Mouse (Mus musculus) retina, embryonic 14.5 days (tissue): ENCODE results near the gene I830077J02Rik.
"Not testable (repeated sequence)": the region's sequence is repeated elsewhere in the genome, so short reads cannot be mapped to it uniquely, and the experiment has no call there.

ENCODE experiments used
- DNase-seq: peaks from one replicate; pipeline ENCODE4 v3.0.0-alpha.2; 2015; ENCODE audit warnings: low spot score

The I830077J02Rik gene

DNA sequence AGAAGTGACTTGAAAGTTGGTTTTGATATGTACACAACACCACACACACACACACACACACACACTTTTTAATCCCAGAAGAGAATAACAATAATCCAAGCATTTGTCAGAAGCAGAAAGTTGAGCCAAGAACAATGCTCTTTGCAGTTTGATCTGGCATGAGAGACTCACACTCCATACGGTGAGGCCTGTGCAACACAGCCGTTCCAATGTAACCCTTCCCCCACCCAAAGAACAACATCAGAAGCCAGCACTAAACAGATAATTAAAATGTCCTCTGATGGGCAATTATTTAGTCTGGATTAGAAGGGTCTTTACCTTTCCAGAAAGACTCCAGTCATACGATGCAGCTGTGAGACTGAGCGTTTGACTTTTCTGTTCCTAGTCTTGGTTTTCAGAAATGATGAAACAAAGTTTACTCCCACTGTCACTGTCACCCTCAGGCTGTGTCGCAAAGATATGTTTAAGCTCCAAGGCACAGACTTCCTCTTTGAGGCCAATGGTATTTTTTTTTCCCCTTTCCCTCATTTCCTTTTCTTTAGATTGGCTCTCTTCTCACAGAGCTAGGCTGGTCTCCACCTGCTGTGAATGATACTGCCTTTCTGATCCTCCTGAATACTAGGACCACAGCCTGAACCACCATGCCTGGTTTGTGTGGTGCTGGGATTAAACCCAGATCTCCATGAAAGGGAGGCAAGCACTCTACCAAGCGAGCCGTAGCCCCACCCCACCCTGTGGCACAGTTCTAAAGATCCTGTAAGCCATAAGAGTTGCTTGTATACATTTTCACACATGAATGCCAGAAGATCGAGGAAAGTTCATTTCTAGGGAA lies at the start of gene I830077J02Rik:
Gene I830077J02Rik (minus strand): TSS at position 425 of the 832 bp plus-strand sequence.
- no peak for DNase-seq

- no peak for DNase-seq
These were observed 41.7 kb upstream of the I830077J02Rik start for GRCm38 (mm10) chr3:105974174-105974573.

- DNase-seq, result no peak
These were observed 40.9 kb upstream of the I830077J02Rik start, which contains the start of gene Ovgp1 for GRCm38 (mm10) chr3:105973411-105973810. Gene Ovgp1 (plus strand): TSS chr3:105973711.

DNA sequence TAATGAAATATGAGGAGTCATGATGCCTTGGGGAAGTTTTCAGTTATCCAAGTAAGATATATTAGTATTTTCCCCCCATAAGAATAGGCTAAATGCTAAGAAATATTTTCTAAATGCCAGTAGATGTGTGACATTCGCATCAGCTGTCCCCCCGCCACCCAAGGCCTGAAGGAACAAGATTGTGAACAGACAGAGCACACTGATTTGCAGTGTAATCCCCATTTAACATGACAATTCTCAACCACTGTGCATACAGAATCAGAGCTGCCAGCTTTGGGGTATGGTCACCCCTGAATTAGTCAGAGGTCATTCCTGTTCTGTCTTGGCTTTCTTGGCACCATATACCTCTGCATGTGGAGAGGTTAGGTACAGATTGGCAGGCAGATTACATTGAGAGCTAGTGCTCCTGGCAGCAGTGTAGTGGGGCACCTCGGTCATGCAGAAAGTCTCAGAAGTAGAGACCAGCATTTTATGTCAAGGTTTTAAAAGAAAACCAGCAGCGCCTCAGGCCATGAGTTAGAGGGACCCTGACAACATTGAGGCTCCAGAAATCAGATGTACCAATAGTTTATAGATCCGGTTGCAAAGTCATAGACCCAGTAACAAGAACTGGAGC lies 39.5 kb upstream of the I830077J02Rik start:
- no peak for DNase-seq

DNA sequence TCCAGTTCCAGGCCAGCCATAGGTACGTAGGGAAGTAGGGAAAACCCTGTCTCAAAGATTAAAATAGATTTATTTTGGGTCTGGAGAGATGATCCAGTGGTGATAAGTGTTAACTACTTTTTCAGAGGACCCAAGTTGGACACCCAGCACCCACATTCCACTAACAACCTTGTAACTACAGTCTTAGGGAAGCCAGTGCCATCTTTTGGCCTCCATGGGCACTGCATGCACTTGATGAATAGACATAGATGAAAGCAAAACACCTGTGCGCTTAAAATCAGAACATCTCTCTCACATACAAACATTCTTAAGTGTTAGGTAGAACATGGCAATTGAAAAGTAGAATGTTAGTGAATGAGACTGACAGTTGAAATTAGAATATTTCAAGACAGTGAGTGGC lies 28.2 kb upstream of the I830077J02Rik start:
- DNase-seq, result peak; percentile 22

DNA sequence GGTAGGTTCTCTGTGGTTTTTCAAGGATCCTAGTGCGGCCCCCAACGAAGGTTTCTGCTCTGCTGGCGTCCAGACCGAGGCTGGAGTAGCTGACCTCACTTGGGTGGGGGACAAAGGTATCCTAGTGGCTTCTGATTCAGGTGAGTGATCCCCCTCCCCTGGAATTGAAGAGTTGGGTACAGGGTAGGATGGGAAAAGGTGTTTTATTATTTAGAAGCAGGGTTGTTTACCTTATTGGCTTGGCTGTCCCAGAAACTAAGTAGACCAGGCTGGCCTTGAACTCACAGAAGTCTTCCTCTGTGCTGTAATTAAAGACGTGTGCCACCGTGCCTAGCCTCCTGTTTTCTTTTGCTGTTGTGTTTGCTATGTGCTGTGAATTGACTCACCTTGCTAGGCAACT lies 27.5 kb upstream of the I830077J02Rik start, which contains the start of gene Atp5f1:
Gene Atp5f1 (minus strand): TSS at position 101 of the 400 bp plus-strand sequence.
- no peak for DNase-seq

- no peak for DNase-seq
These were observed 27.1 kb upstream of the I830077J02Rik start for GRCm38 (mm10) chr3:105959585-105959984.

GRCm38 (mm10) chr3:105958974-105959580 lies 26.6 kb upstream of the I830077J02Rik start, which contains the start of gene Wdr77:
Gene Wdr77 (plus strand): TSS chr3:105959369.
- DNase-seq, result peak; percentile 99

GRCm38 (mm10) chr3:105958204-105958603 lies 25.7 kb upstream of the I830077J02Rik start:
- peak; percentile 5 for DNase-seq

GRCm38 (mm10) chr3:105957235-105957634 lies 24.8 kb upstream of the I830077J02Rik start:
- no peak for DNase-seq

GRCm38 (mm10) chr3:105951348-105951747 lies 18.9 kb upstream of the I830077J02Rik start:
- no peak for DNase-seq

DNA sequence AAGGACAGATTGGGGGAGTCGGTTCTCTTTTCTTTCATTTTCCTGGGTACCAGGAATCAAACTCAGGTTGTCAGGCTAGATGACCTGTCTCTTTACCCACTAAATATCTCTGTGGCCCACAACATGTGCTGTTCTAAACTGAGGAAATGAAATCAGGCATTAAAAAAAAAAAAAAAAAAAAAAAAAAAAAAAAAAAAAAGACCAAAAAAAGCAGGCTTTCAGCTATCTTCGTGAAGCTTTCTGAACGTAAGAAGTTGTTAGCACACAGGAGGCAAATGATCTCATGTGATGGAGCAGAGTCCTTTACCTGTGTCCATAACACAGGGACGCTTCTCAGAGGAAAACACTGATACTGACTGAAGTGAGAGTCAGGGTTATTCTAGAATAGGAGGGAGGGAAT lies 3.6 kb upstream of the I830077J02Rik start:
- no peak for DNase-seq

DNA sequence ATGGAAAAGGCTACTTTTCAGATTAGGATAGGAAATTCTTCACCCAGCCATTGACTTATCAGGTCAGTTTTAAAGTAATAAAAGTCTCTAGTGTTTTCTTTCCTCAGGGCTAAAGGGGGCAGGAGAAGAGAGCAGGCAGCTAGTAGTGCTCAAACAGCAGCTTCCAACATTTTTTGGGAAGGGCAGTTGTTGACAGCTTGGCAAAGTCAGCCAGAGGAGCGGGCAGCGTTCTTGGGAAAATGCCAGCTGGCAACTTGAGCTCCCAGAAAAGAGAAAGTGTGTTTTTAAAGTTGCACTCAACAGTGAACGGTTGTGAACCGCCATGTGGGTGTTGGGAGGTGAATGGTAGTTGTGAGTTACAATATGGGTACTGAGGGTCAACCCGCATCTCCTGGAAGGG lies 2.6 kb upstream of the I830077J02Rik start:
- DNase-seq, result no peak

- DNase-seq, result no peak
These were observed 1.5 kb upstream of the I830077J02Rik start for GRCm38 (mm10) chr3:105933926-105934325.

GRCm38 (mm10) chr3:105931095-105931494 lies 1.4 kb downstream of the I830077J02Rik start:
- no peak for DNase-seq

GRCm38 (mm10) chr3:105929821-105930220 lies 2.6 kb downstream of the I830077J02Rik start:
- DNase-seq, result no peak

DNA sequence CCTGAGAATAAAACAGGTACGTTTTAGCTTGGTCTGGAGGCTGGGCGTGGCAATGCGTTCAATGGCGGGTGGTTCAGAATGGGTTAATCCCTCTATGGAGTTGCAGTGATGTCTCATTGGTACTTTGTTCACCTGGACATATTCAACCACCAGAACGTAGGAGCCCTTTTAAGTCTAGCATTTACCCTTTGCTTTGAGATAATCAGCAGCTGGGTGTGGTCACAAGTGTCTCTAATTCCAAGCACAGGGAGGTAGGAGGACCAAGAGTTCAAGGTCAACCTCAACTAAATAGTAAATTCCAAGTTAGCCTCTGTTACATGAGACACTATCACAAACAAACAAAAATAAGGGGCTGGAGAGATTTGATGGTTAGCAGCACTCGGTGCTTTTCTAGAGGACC lies 3.7 kb downstream of the I830077J02Rik start:
- DNase-seq, result no peak

DNA sequence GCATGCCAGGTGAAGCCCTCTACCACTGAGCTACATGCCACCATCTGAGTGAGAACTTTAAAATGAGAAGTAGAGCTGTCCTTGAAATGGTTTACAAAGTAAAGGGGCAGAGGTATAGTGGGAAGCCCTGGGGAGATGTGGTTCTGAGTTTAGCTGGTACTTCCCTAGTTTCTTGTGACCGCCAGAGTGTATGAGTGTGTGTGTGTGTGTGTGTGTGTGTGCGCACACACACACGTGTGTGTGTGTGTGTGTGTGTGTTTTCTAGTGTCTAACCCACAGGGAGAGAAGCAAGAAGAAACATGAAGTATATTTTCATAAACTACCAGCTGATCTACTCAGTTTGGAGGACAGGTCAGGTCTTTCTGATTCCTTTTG lies 4.3 kb downstream of the I830077J02Rik start:
- no peak for DNase-seq

DNA sequence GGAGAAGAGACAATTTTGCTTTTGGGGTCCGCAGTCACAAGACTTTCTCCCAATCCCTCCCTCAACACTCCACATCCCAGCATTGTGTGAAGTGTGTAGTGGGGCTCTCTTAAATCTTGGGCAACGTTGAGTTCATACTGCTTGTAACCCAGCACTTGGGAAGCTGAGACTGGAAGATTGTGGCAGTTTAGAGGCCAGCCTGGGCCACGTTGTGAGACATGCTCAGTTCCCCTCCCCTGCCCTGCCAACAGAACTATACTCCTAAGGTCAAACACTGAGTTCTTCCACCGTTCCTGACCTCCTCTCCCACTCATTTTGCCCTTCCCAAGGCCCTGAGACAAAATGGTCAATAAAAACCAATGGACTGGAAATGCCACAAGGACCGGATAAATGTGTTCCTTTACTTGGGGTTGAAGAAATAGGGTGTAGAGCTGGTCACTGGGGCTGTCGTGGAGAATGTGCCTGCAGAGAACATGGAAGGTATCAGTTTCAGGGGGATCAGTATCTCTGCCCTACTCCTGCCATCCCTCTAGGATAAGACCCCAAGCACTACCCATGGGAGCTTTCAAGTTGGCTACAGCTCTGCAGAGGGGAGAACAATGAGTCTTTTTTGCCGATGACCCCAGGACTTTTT lies 4.8 kb downstream of the I830077J02Rik start:
- DNase-seq, result no peak

- DNase-seq, result no peak
These were observed 7.8 kb downstream of the I830077J02Rik start for GRCm38 (mm10) chr3:105924616-105925015.

GRCm38 (mm10) chr3:105921959-105922358 lies 10.5 kb downstream of the I830077J02Rik start:
- no peak for DNase-seq

DNA sequence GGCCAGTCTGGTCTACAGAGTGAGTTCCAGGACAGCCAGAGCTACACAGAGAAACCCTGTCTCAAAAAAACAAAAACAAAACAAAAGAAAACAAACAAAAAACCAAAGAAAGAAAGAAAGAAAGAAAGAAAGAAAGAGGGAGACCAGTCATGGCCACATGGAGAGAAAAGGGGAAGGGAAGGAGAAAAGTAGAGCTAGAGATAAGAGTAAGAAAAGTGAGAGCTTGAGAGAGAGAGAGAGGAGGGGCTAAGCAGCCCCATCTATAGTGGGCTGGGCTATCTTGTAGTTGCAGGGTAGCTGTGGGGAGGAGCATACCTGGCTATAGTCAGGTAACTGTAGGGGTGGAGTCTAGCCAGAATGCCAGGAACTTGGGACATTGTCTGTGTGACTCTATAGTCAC lies 11.7 kb downstream of the I830077J02Rik start:
- DNase-seq, result not testable (repeated sequence)
